In the genomic region with DNA sequence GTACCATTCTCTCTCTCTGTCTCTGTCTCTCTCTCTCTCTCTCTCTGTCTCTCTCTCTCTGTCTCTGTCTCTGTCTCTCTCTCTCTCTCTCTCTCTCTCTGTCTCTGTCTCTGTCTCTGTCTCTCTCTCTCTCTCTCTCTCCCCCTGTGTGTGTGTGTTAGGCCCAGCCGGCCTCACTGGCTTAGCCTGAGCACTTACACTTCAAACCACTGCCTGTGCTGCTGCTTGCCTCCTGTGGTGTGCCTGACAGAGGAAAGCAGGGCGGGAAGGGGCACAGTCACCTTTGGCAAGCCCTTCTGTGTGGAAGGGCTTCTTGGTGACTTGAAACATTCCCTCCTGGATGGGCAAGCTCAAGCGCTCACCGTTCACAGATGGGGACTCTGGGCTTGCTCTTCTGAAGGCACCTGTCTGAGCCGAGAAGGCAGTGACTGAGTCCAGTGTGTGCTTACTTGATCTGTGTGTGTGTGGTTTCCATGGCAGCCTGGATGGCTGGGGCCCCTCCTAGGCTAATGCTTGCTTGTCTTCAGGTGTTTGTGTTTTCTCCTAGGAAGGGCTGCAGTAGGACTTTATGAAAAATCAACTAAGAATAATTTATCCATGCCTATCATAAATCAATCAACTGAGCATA, we compare ENCODE assay signal across 13 mouse cellular contexts. TPM values are rescaled to one million over a fixed set of nuclear protein-coding genes. Genes with fewer than 3 reads are reported as not detected.
DNase-seq lines count a peak whose midpoint lies in the region; ATAC-seq lines count a peak whose summit lies in the region.
"Had no signal": no experiment of that assay in that cellular context is flagged by ENCODE, and none has a peak within 500 bp of the region (broad histone marks: within the 10 kb centered on the region; RNA-seq: fewer than 3 reads in every experiment).

No protein-coding gene starts in this region.

- ATAC-seq in midbrain, embryonic 13.5 days, result peak; percentile 56; the same call in 1 of the 2 replicates
- ATAC-seq in midbrain, embryonic 11.5 days (ENCODE audit: low FRiP score), result no peak
- ATAC-seq in liver, embryonic 13.5 days (ENCODE audit: low read depth), result peak; percentile 80
- ATAC-seq in megakaryocyte, adult 5-6 weeks (ENCODE audit: poor library complexity, severe bottlenecking), result no peak

- no peak for DNase-seq in heart, embryonic 10.5 days (ENCODE audit: low spot score)
- no peak for DNase-seq in heart, adult 9 months (ENCODE audit: low spot score in 2 of 2)
- DNase-seq in midbrain, embryonic 11.5 days (ENCODE audit: low spot score, missing footprints), result no peak
- no peak for DNase-seq in liver, embryonic 13.5 days
- no peak for DNase-seq in thymus, postnatal 0 days (ENCODE audit: low spot score)
- DNase-seq in frontal cortex, postnatal 36 days (ENCODE audit: low spot score in 2 of 2), result no peak
- DNase-seq: cerebellum, adult 9-10 months; lung, postnatal 10 days had no signal

- H3K4me3 ChIP-seq in heart, embryonic 10.5 days, result no peak overlapping the region
- no peak overlapping the region for H3K4me3 ChIP-seq in midbrain, embryonic 13.5 days (replicated peaks)
- no peak overlapping the region for H3K4me3 ChIP-seq in midbrain, embryonic 11.5 days (ENCODE audit: low read depth, low read length)
- peak overlapping the region; percentile 22; the same call in 1 of the 2 replicates for H3K4me3 ChIP-seq in liver, embryonic 13.5 days (replicated peaks)
- H3K4me3 ChIP-seq: embryonic facial prominence, embryonic 12.5 days; heart, embryonic 13.5 days; hindbrain, embryonic 15.5 days had no signal

- no peaks in the 10 kb centered on the region for H3K9me3 ChIP-seq in heart, embryonic 10.5 days
- no peaks in the 10 kb centered on the region for H3K9me3 ChIP-seq in midbrain, embryonic 13.5 days
- H3K9me3 ChIP-seq in midbrain, embryonic 11.5 days (ENCODE audit: control insufficient read depth, low read length), result no peaks in the 10 kb centered on the region
- H3K9me3 ChIP-seq in liver, embryonic 13.5 days (replicated peaks), result no peaks in the 10 kb centered on the region
- H3K9me3 ChIP-seq: embryonic facial prominence, embryonic 12.5 days; heart, embryonic 13.5 days; hindbrain, embryonic 15.5 days had no signal

- peaks cover 27% of the 10 kb centered on the region for H3K4me1 ChIP-seq in heart, embryonic 10.5 days
- peaks cover 9% of the 10 kb centered on the region for H3K4me1 ChIP-seq in midbrain, embryonic 13.5 days (replicated peaks)
- H3K4me1 ChIP-seq in midbrain, embryonic 11.5 days (ENCODE audit: control insufficient read depth, insufficient read depth, low read length), result no peaks in the 10 kb centered on the region
- H3K4me1 ChIP-seq in liver, embryonic 13.5 days (replicated peaks), result peaks cover 87% of the 10 kb centered on the region

- H3K27me3 ChIP-seq in heart, embryonic 10.5 days (ENCODE audit: insufficient read depth, poor library complexity, severe bottlenecking), result no peaks in the 10 kb centered on the region
- no peaks in the 10 kb centered on the region for H3K27me3 ChIP-seq in midbrain, embryonic 13.5 days
- H3K27me3 ChIP-seq in midbrain, embryonic 11.5 days (ENCODE audit: control insufficient read depth, insufficient read depth, low read length), result no peaks in the 10 kb centered on the region
- no peaks in the 10 kb centered on the region for H3K27me3 ChIP-seq in liver, embryonic 13.5 days
- H3K27me3 ChIP-seq: embryonic facial prominence, embryonic 12.5 days; heart, embryonic 13.5 days; hindbrain, embryonic 15.5 days had no signal

- H3K9ac ChIP-seq in midbrain, embryonic 13.5 days (replicated peaks), result no peak overlapping the region
- no peak overlapping the region for H3K9ac ChIP-seq in midbrain, embryonic 11.5 days (ENCODE audit: low read length)
- H3K9ac ChIP-seq in liver, embryonic 13.5 days, result peak overlapping the region; percentile 65
- H3K9ac ChIP-seq: embryonic facial prominence, embryonic 12.5 days; heart, embryonic 13.5 days; hindbrain, embryonic 15.5 days had no signal

- H3K4me2 ChIP-seq in midbrain, embryonic 13.5 days (replicated peaks), result no peak overlapping the region
- no peak overlapping the region for H3K4me2 ChIP-seq in midbrain, embryonic 11.5 days
- peak overlapping the region; percentile 53 for H3K4me2 ChIP-seq in liver, embryonic 13.5 days
- H3K4me2 ChIP-seq: embryonic facial prominence, embryonic 12.5 days; hindbrain, embryonic 15.5 days had no signal

- 35% methylated on average over 5 of the region's 5 CpGs for WGBS in heart, embryonic 10.5 days
- 47% methylated on average over 5 of the region's 5 CpGs for WGBS in midbrain, embryonic 13.5 days
- WGBS in midbrain, embryonic 11.5 days, result 42% methylated on average over 5 of the region's 5 CpGs
- WGBS in liver, embryonic 13.5 days (ENCODE audit: insufficient replicate concordance), result 61% methylated on average over 5 of the region's 5 CpGs

- H3K36me3 ChIP-seq in heart, embryonic 10.5 days, result peaks cover 13% of the 10 kb centered on the region
- peaks cover 18% of the 10 kb centered on the region for H3K36me3 ChIP-seq in midbrain, embryonic 13.5 days
- no peaks in the 10 kb centered on the region for H3K36me3 ChIP-seq in midbrain, embryonic 11.5 days (ENCODE audit: control insufficient read depth, insufficient read depth, low read length)
- H3K36me3 ChIP-seq in liver, embryonic 13.5 days, result no peaks in the 10 kb centered on the region

- peak overlapping the region; percentile 62 for H3K27ac ChIP-seq in heart, embryonic 10.5 days
- H3K27ac ChIP-seq in midbrain, embryonic 13.5 days, result no peak overlapping the region
- H3K27ac ChIP-seq in midbrain, embryonic 11.5 days (ENCODE audit: low read depth, low read length), result no peak overlapping the region
- H3K27ac ChIP-seq in liver, embryonic 13.5 days, result peak overlapping the region; percentile 95
- H3K27ac ChIP-seq: embryonic facial prominence, embryonic 12.5 days; heart, embryonic 13.5 days; hindbrain, embryonic 15.5 days had no signal

RNA-seq across cellular contexts. Expression of a gene that starts 48.2 kb away (rescaled TPM):
- 35.7 and 37.0 TPM in 2 replicates for polyA plus RNA-seq in heart, embryonic 10.5 days (2016; fragmentation: Nextera tagmentation; extraction: Ambion mirVana)
- 75.6 and 81.0 TPM in 2 replicates for polyA plus RNA-seq in midbrain, embryonic 13.5 days (2015; fragmentation: Nextera tagmentation; extraction: Ambion mirVana)
- polyA plus RNA-seq in midbrain, embryonic 11.5 days (2014; fragmentation: Nextera tagmentation; extraction: Ambion mirVana), result 58.3 and 66.9 TPM in 2 replicates
- 5.3 and 5.9 TPM in 2 replicates for polyA plus RNA-seq in liver, embryonic 13.5 days (2015; fragmentation: Nextera tagmentation; extraction: Ambion mirVana)
- 0.18 and 1.2 TPM in 2 replicates for total RNA-seq in megakaryocyte, adult 5-6 weeks (2015)
- total RNA-seq in megakaryocyte, adult 5-6 weeks (2017), result 1.1 and 1.4 TPM in 2 replicates
- 3.7 and 4.8 TPM in 2 replicates for polyA plus RNA-seq in thymus, postnatal 0 days (2015; fragmentation: Nextera tagmentation; extraction: Ambion mirVana)

Comparison
In these comparisons a context has a peak if more than half of its experiments do, and no peak if none do; other contexts are left out.
1. ATAC-seq: peak in midbrain, embryonic 13.5 days (single experiment) and liver, embryonic 13.5 days (single experiment); none in midbrain, embryonic 11.5 days (single experiment) and megakaryocyte, adult 5-6 weeks (single experiment).
2. H3K27ac ChIP-seq: peak in heart, embryonic 10.5 days (single experiment) and liver, embryonic 13.5 days (single experiment); none in midbrain, embryonic 13.5 days (single experiment) and midbrain, embryonic 11.5 days (single experiment).